Mouse (Mus musculus): Measurements from ENCODE around the gene Ppp1r9a. TPM values are rescaled to one million over a fixed set of nuclear protein-coding genes. Genes with fewer than 3 reads are reported as not detected.

Gene Ppp1r9a
- total and polyA plus RNA-seq, 3 experiments: 4.6 to 11.8 (median 10.9) TPM

DNA sequence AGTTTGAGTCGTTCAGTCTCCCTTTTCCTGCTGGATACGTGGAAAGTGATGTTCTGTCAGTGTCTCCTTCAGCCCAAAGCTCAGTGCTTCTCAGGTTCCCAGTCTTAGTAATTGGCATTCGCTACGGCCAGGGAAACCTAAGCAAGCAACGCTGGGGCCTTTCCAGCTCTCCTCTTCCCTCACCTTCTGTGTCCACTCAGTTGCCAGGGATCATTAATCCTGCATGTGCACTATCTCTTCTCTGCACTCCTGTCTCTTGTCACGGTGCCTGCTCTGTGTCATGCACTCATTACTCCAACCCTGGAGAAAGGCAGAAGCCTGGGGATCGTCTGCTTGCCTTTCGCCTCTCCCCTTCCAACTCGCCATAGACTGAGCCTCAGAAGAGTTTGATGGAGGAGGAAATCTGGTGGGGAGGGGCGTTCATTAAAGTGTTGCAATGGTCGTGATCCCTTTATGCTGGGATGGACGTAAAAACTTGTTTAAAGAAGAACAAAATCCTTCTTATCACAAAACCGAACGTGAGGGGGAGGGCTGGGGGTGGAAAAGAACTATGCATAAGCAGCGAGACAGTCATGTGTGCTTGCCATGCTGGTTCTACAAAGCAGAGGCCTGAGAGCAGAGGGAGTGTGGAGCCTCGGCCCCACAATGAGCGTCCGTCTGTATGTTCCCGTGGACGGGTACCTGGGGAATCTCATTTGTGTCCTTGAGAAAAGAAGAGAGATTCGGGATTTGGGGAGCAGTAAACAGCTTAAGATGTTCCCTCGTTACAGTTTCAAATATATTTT is 103.0 kb downstream of the Ppp1r9a start:
- no peak overlapping the region for H3K27ac ChIP-seq
- no peak overlapping the region for H3K9ac ChIP-seq (ENCODE audit: low read depth, low read length)
- DNase-seq: peak in 1 of 2 experiments; percentile 23
- no peaks in the 10 kb centered on the region for H3K79me2 ChIP-seq (replicated peaks; ENCODE audit: control insufficient read depth, insufficient read depth, low read length)
- H3K27me3 ChIP-seq (ENCODE audit: control insufficient read depth, insufficient read depth, low read length): no peaks in the 10 kb centered on the region
- peaks cover 3% of the 10 kb centered on the region for H3K4me1 ChIP-seq (ENCODE audit: control insufficient read depth, insufficient read depth, low read length)
- no peak for TF ChIP-seq POLR2A (IDR thresholded peaks at IDR 0.05; ENCODE audit: insufficient read depth, low read depth, low read length)
- no peak for TF ChIP-seq CTCF (IDR thresholded peaks at IDR 0.05)
- TF ChIP-seq EP300 (IDR thresholded peaks at IDR 0.05; ENCODE audit: insufficient read depth, low read depth, low read length): no peak
- no peak overlapping the region for H3K4me3 ChIP-seq
- WGBS: 50% methylated on average over 22 of the region's 22 CpGs
- H3K36me3 ChIP-seq (ENCODE audit: control insufficient read depth, insufficient read depth, low read length): no peaks in the 10 kb centered on the region
- intact Hi-C loops (cut with DNase I): no loop called here

DNA sequence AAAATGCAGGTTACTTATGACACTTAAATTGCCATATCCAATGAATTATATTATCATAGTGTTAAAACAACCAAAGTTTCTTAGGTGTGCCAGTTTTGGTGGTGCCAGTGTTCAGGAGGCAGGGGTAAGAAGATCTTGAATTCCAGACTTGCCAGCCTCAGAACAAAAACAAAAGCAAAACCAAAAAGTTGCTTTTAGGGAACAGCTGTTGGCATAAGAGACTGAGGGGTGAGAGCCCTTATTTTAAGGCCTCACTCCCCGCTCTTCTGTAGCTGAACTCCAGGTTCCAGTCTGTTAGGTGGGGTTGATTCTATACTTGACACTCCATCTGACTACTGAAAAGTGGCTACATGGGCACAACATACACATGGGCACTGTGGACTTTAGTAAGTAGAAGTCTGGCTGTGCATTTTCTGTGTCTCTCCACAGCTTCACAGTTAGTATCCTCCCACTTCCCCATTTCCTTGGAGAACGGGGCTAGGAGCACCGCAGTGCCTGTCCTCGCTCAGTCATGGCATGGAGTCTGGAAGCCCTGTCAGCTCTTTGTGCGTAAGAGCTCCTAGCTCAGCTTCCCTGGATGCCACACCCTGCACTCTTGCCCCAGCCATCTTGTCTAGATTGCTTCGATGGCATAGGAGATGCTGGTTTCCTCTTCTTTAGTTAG is 103.7 kb downstream of the Ppp1r9a start:
- Histone ChIP-seq H3K27ac (no peak overlapping the region), H3K9ac (ENCODE audit: low read depth, low read length) (no peak overlapping the region), H3K4me1 (ENCODE audit: control insufficient read depth, insufficient read depth, low read length) (peaks cover 3% of the 10 kb centered on the region), H3K36me3 (ENCODE audit: control insufficient read depth, insufficient read depth, low read length) (no peaks in the 10 kb centered on the region), H3K79me2 (replicated peaks; ENCODE audit: control insufficient read depth, insufficient read depth, low read length) (no peaks in the 10 kb centered on the region), H3K27me3 (ENCODE audit: control insufficient read depth, insufficient read depth, low read length) (no peaks in the 10 kb centered on the region), H3K4me3 (no peak overlapping the region)
- TF ChIP-seq CTCF (IDR thresholded peaks at IDR 0.05) (no peak), POLR2A (IDR thresholded peaks at IDR 0.05; ENCODE audit: insufficient read depth, low read depth, low read length) (no peak), EP300 (IDR thresholded peaks at IDR 0.05; ENCODE audit: insufficient read depth, low read depth, low read length) (no peak)
- 81% methylated on average over 6 of the region's 6 CpGs for WGBS
- peak in 1 of 2 experiments; percentile 24 for DNase-seq
- intact Hi-C loops (cut with DNase I): no loop called here

DNA sequence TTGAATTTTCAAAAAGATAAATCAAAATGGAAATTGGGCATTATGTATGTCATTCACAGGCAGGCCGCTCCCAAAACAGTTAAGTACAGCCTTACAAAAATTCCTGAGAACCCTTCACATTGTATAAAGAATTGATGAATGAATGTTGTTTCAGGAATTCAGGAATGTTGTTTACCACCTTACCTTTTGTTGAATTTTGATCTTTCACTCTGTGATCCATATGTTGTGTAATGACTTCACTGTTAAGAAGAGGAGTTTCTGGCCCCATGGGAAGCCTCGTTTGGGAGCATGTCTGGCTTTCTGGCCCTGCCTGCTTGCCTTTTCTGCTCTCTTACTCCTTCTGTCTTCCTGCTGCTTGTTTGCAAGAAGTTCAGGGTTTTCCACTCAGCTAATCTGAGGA is 105.4 kb downstream of the Ppp1r9a start:
- WGBS: 85% methylated on average over 2 of the region's 2 CpGs
- Histone ChIP-seq H3K4me1 (ENCODE audit: control insufficient read depth, insufficient read depth, low read length) (peaks cover 3% of the 10 kb centered on the region), H3K79me2 (replicated peaks; ENCODE audit: control insufficient read depth, insufficient read depth, low read length) (no peaks in the 10 kb centered on the region), H3K9ac (ENCODE audit: low read depth, low read length) (no peak overlapping the region), H3K4me3 (no peak overlapping the region), H3K36me3 (ENCODE audit: control insufficient read depth, insufficient read depth, low read length) (no peaks in the 10 kb centered on the region), H3K27ac (no peak overlapping the region), H3K27me3 (ENCODE audit: control insufficient read depth, insufficient read depth, low read length) (no peaks in the 10 kb centered on the region)
- intact Hi-C loops (cut with DNase I): loop anchor here (2.0 kb wide), 1 partner anchor 15 kb away; no protein-coding TSS in a partner anchor
- no peak for TF ChIP-seq EP300 (IDR thresholded peaks at IDR 0.05; ENCODE audit: insufficient read depth, low read depth, low read length)
- TF ChIP-seq POLR2A (IDR thresholded peaks at IDR 0.05; ENCODE audit: insufficient read depth, low read depth, low read length): no peak
- no peak for TF ChIP-seq CTCF (IDR thresholded peaks at IDR 0.05)
- no peak for DNase-seq

DNA sequence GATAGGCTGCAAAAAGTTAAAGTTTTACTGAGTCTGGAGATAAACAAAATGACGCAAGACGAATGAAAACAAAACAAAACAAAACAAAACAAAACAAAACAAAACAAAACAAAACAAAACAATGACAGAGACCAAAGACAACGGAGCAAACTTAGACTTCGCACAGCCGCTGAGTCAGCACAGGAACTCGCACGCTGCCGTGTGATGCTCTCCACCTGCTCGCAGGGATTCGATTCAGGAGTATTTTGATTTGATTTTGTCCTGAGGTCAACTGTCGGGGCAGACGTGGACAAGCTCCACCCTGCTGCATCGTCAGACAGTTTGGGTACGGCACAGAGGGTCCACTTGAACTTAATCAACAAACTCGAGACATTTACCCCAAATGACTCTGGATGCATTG is 105.9 kb downstream of the Ppp1r9a start:
- whole genome bisulfite sequencing: 69% methylated on average over 15 of the region's 15 CpGs
- H3K36me3 ChIP-seq (ENCODE audit: control insufficient read depth, insufficient read depth, low read length): no peaks in the 10 kb centered on the region
- H3K27me3 ChIP-seq (ENCODE audit: control insufficient read depth, insufficient read depth, low read length): no peaks in the 10 kb centered on the region
- intact Hi-C loops (cut with DNase I): loop anchor here (2.0 kb wide), 1 partner anchor 16 kb away; no protein-coding TSS in a partner anchor
- H3K27ac ChIP-seq: no peak overlapping the region
- H3K4me3 ChIP-seq: no peak overlapping the region
- TF ChIP-seq CTCF (IDR thresholded peaks at IDR 0.05): no peak
- H3K79me2 ChIP-seq (replicated peaks; ENCODE audit: control insufficient read depth, insufficient read depth, low read length): no peaks in the 10 kb centered on the region
- no peak overlapping the region for H3K9ac ChIP-seq (ENCODE audit: low read depth, low read length)
- H3K4me1 ChIP-seq (ENCODE audit: control insufficient read depth, insufficient read depth, low read length): peaks cover 3% of the 10 kb centered on the region
- no peak for DNase-seq

DNA sequence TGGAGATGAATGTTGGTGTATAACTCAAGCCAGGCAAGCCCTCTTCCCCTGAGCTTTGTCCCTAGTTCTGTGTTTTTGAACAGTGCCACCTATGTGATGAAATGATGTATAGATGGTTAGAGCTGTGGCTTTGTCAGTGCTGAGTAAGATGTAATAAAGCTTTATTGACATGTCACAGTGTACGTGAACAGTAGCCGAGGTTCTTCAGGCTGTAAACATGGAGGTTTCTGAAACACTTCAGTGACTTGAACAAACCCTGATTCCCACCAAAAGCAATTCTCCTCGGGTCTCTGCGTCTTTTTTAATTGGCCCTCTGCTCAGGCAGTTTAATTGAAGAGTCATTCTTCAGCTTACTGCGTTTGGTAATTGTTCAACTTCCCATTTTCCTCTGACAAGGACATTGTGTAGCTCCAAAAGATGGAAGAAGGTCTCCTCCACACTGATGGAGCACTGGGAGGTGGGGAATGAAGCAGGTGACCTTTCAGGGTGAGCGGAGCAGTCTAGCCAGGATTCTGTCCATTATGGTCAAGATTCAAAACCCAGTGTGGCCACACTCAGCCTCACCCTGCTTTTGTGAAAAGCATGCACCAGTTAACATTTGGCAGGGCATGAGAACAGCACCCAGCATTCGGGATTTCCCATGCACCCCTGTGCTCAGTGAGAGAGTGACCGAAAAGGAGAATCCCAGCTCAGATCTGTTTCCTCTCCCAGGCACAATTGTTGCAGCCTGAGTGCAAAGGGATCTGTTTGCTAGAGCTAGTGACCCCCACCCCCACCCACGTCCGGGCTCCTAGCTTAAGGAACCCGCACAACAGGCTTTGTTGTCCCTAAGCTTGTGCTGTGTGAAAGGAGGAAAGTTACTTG is 108.1 kb downstream of the Ppp1r9a start:
- no peak overlapping the region for H3K27ac ChIP-seq
- DNase-seq: no peak
- H3K36me3 ChIP-seq (ENCODE audit: control insufficient read depth, insufficient read depth, low read length): no peaks in the 10 kb centered on the region
- intact Hi-C loops (cut with DNase I): no loop called here
- no peak overlapping the region for H3K4me3 ChIP-seq
- H3K9ac ChIP-seq (ENCODE audit: low read depth, low read length): no peak overlapping the region
- H3K79me2 ChIP-seq (replicated peaks; ENCODE audit: control insufficient read depth, insufficient read depth, low read length): no peaks in the 10 kb centered on the region
- TF ChIP-seq CTCF (IDR thresholded peaks at IDR 0.05): no peak
- no peak for TF ChIP-seq POLR2A (IDR thresholded peaks at IDR 0.05; ENCODE audit: insufficient read depth, low read depth, low read length)
- no peak for TF ChIP-seq EP300 (IDR thresholded peaks at IDR 0.05; ENCODE audit: insufficient read depth, low read depth, low read length)
- peaks cover 1% of the 10 kb centered on the region; the same call in 1 of the 2 replicates for H3K4me1 ChIP-seq (ENCODE audit: control insufficient read depth, insufficient read depth, low read length)
- 66% methylated on average over 11 of the region's 11 CpGs for WGBS
- H3K27me3 ChIP-seq (ENCODE audit: control insufficient read depth, insufficient read depth, low read length): no peaks in the 10 kb centered on the region
